Mouse (Mus musculus): ENCODE results near the gene Ccdc150. TPM values are rescaled to one million over a fixed set of nuclear protein-coding genes. Genes with fewer than 3 reads are reported as not detected.

Gene Ccdc150
- 0.30 TPM for polyA plus RNA-seq (2017; shearing (Covaris generic))

DNA sequence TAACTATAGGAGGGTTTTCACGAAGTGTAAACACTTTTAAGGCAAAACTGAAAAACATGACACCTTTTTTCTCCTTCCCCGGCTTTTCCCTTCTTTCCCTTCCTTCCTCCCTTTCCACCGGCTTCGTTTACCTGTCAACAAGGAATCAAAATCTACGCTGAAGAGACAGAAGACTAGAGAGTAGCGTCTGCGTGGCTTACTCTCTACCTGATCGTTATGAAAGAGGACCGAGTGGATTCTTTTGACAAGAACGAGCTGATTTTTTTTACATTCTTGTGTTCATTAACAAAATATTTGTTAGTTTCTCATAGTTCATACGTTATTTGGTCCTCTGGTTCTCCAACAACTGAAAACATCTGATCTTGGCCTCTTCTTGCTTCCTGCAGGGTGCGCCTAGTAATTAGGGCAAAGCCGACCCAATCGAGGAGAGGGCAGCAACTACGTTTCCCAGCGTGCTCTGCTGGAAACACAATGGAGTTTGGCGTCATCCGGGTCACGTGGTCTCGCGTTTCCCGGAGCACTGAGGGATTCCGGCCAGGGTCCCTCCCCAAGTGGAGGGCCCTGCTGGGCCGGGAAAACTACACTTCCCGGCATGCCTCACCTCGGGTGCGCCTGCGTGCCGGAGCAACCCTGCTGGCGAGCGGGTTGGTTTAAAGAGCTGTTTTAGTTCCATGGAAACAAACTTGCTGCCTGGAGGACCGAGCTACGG lies at the start of gene Ccdc150:
TSS of gene Ccdc150 (plus strand) at position 526 of the 709 bp plus-strand sequence.

Other genes starting within 250 kb of the Ccdc150 start
- 0.37 TPM for gene Hecw2, start 55.5 kb upstream of the Ccdc150 start, polyA plus RNA-seq (2017; shearing (Covaris generic))
- 12.6 TPM for gene Gtf3c3, start 188.3 kb downstream of the Ccdc150 start, polyA plus RNA-seq (2017; shearing (Covaris generic))